Mouse (Mus musculus) liver, postnatal 0 days (tissue): ENCODE results near the gene Eif2ak3.

Experiments
- CTCF ChIP-seq: sonication (generic); IDR thresholded peaks from 2 replicates; pipeline ENCODE4 v1.5.1; 2016; ENCODE audit warnings: antibody characterized with exemption, low read depth
- EP300 ChIP-seq: IDR thresholded peaks from 2 replicates; pipeline ENCODE4 v1.6.1; 2016; ENCODE audit warnings: antibody characterized with exemption, low read depth, mild to moderate bottlenecking

GRCm38 (mm10) chr6:70814629-70814950 is 29.7 kb upstream of the Eif2ak3 start:
- no peak for TF ChIP-seq CTCF
- TF ChIP-seq EP300, result no peak
